Mouse (Mus musculus): ENCODE measurements around the gene Isy1. TPM values are rescaled to one million over a fixed set of nuclear protein-coding genes. Genes with fewer than 3 reads are reported as not detected.
A peak's percentile ranks its signal among the peaks of the same experiment; 100 is the strongest.

Gene Isy1
- polyA plus RNA-seq, 1 experiment from 2014 or later: 84.8 TPM

- peaks cover 7% of the 10 kb centered on the region; the same call in 1 of the 2 replicates for H3K36me3 ChIP-seq (ENCODE audit: control insufficient read depth, insufficient read depth, low read length)
- DNase-seq (ENCODE audit: low spot score) (peak; percentile 77), ATAC-seq (replicated peaks; ENCODE audit: low FRiP score) (peak; percentile 9; the same call in 1 of the 2 replicates)
- WGBS: under 1% methylated on average over 76 of the region's 77 CpGs
- peak overlapping the region; percentile 74 for H3K4me2 ChIP-seq
- no peaks in the 10 kb centered on the region for H3K27me3 ChIP-seq (replicated peaks; ENCODE audit: control insufficient read depth, insufficient read depth, low read length)
- H3K4me1 ChIP-seq (replicated peaks; ENCODE audit: control insufficient read depth, insufficient read depth, low read length): peaks cover 43% of the 10 kb centered on the region
- H3K9me3 ChIP-seq (ENCODE audit: control insufficient read depth, low read length): no peaks in the 10 kb centered on the region
- H3K9ac ChIP-seq (ENCODE audit: low read depth, low read length): peak overlapping the region; percentile 82
- H3K4me3 ChIP-seq (ENCODE audit: low read depth, low read length): peak overlapping the region; percentile 78
- peak overlapping the region; percentile 89 for H3K27ac ChIP-seq (ENCODE audit: low read depth, low read length)
Measured at GRCm38 (mm10) chr6:87810713-87811669, 27.6 kb downstream of the Isy1 start.

GRCm38 (mm10) chr6:87810311-87810710 lies 28.3 kb downstream of the Isy1 start:
- Histone ChIP-seq H3K4me3 (ENCODE audit: low read depth, low read length) (peak overlapping the region; percentile 78), H3K27ac (ENCODE audit: low read depth, low read length) (peak overlapping the region; percentile 89), H3K36me3 (ENCODE audit: control insufficient read depth, insufficient read depth, low read length) (peaks cover 7% of the 10 kb centered on the region; the same call in 1 of the 2 replicates), H3K4me1 (replicated peaks; ENCODE audit: control insufficient read depth, insufficient read depth, low read length) (peaks cover 43% of the 10 kb centered on the region), H3K4me2 (peak overlapping the region; percentile 74), H3K27me3 (replicated peaks; ENCODE audit: control insufficient read depth, insufficient read depth, low read length) (no peaks in the 10 kb centered on the region), H3K9ac (ENCODE audit: low read depth, low read length) (peak overlapping the region; percentile 82), H3K9me3 (ENCODE audit: control insufficient read depth, low read length) (no peaks in the 10 kb centered on the region)
- 42% methylated on average over 6 of the region's 6 CpGs for WGBS
- ATAC-seq (replicated peaks; ENCODE audit: low FRiP score) (no peak), DNase-seq (ENCODE audit: low spot score) (no peak)

GRCm38 (mm10) chr6:87809651-87810161 lies 28.9 kb downstream of the Isy1 start:
- DNase-seq (ENCODE audit: low spot score) (no peak), ATAC-seq (replicated peaks; ENCODE audit: low FRiP score) (peak; percentile 8; the same call in 1 of the 2 replicates)
- H3K4me3 ChIP-seq (ENCODE audit: low read depth, low read length): peak overlapping the region; percentile 78
- no peaks in the 10 kb centered on the region for H3K9me3 ChIP-seq (ENCODE audit: control insufficient read depth, low read length)
- peaks cover 43% of the 10 kb centered on the region for H3K4me1 ChIP-seq (replicated peaks; ENCODE audit: control insufficient read depth, insufficient read depth, low read length)
- 55% methylated on average over 6 of the region's 6 CpGs for WGBS
- no peaks in the 10 kb centered on the region for H3K27me3 ChIP-seq (replicated peaks; ENCODE audit: control insufficient read depth, insufficient read depth, low read length)
- H3K9ac ChIP-seq (ENCODE audit: low read depth, low read length): peak overlapping the region; percentile 82
- peak overlapping the region; percentile 74 for H3K4me2 ChIP-seq
- peak overlapping the region; percentile 89 for H3K27ac ChIP-seq (ENCODE audit: low read depth, low read length)
- H3K36me3 ChIP-seq (ENCODE audit: control insufficient read depth, insufficient read depth, low read length): peaks cover 4% of the 10 kb centered on the region; the same call in 1 of the 2 replicates

GRCm38 (mm10) chr6:87809144-87809543 lies 29.5 kb downstream of the Isy1 start:
- WGBS: 68% methylated on average over 2 of the region's 2 CpGs
- no peaks in the 10 kb centered on the region for H3K9me3 ChIP-seq (ENCODE audit: control insufficient read depth, low read length)
- H3K9ac ChIP-seq (ENCODE audit: low read depth, low read length): peak overlapping the region; percentile 82
- peak overlapping the region; percentile 78 for H3K4me3 ChIP-seq (ENCODE audit: low read depth, low read length)
- H3K36me3 ChIP-seq (ENCODE audit: control insufficient read depth, insufficient read depth, low read length): peaks cover 2% of the 10 kb centered on the region; the same call in 1 of the 2 replicates
- H3K4me1 ChIP-seq (replicated peaks; ENCODE audit: control insufficient read depth, insufficient read depth, low read length): peaks cover 43% of the 10 kb centered on the region
- no peaks in the 10 kb centered on the region for H3K27me3 ChIP-seq (replicated peaks; ENCODE audit: control insufficient read depth, insufficient read depth, low read length)
- H3K27ac ChIP-seq (ENCODE audit: low read depth, low read length): peak overlapping the region; percentile 89
- DNase-seq (ENCODE audit: low spot score) (no peak), ATAC-seq (replicated peaks; ENCODE audit: low FRiP score) (no peak)
- peak overlapping the region; percentile 74 for H3K4me2 ChIP-seq

- Histone ChIP-seq H3K4me1 (replicated peaks; ENCODE audit: control insufficient read depth, insufficient read depth, low read length) (peaks cover 43% of the 10 kb centered on the region), H3K9ac (ENCODE audit: low read depth, low read length) (peak overlapping the region; percentile 51; the same call in 1 of the 2 replicates), H3K4me2 (peak overlapping the region; percentile 74), H3K9me3 (ENCODE audit: control insufficient read depth, low read length) (no peaks in the 10 kb centered on the region), H3K27me3 (replicated peaks; ENCODE audit: control insufficient read depth, insufficient read depth, low read length) (no peaks in the 10 kb centered on the region), H3K27ac (ENCODE audit: low read depth, low read length) (peak overlapping the region; percentile 63; the same call in 1 of the 2 replicates), H3K4me3 (ENCODE audit: low read depth, low read length) (no peak overlapping the region), H3K36me3 (ENCODE audit: control insufficient read depth, insufficient read depth, low read length) (peaks cover 2% of the 10 kb centered on the region; the same call in 1 of the 2 replicates)
- DNase-seq (ENCODE audit: low spot score): no peak
- 63% methylated on average over 3 of the region's 3 CpGs for WGBS
- ATAC-seq (replicated peaks; ENCODE audit: low FRiP score): no peak
Measured at GRCm38 (mm10) chr6:87808521-87808920, 30.1 kb downstream of the Isy1 start.

GRCm38 (mm10) chr6:87807735-87808440 lies 30.7 kb downstream of the Isy1 start:
- Histone ChIP-seq H3K4me1 (replicated peaks; ENCODE audit: control insufficient read depth, insufficient read depth, low read length) (peaks cover 43% of the 10 kb centered on the region), H3K9ac (ENCODE audit: low read depth, low read length) (peak overlapping the region; percentile 51; the same call in 1 of the 2 replicates), H3K9me3 (ENCODE audit: control insufficient read depth, low read length) (no peaks in the 10 kb centered on the region), H3K27ac (ENCODE audit: low read depth, low read length) (peak overlapping the region; percentile 63; the same call in 1 of the 2 replicates), H3K36me3 (ENCODE audit: control insufficient read depth, insufficient read depth, low read length) (peaks cover 2% of the 10 kb centered on the region; the same call in 1 of the 2 replicates), H3K4me2 (peak overlapping the region; percentile 74), H3K27me3 (replicated peaks; ENCODE audit: control insufficient read depth, insufficient read depth, low read length) (no peaks in the 10 kb centered on the region), H3K4me3 (ENCODE audit: low read depth, low read length) (no peak overlapping the region)
- ATAC-seq (replicated peaks; ENCODE audit: low FRiP score): no peak
- WGBS: 68% methylated on average over 4 of the region's 4 CpGs
- DNase-seq (ENCODE audit: low spot score): no peak

GRCm38 (mm10) chr6:87806857-87807256 lies 31.7 kb downstream of the Isy1 start:
- no peak for ATAC-seq (replicated peaks; ENCODE audit: low FRiP score)
- H3K4me3 ChIP-seq (ENCODE audit: low read depth, low read length): no peak overlapping the region
- H3K27me3 ChIP-seq (replicated peaks; ENCODE audit: control insufficient read depth, insufficient read depth, low read length): no peaks in the 10 kb centered on the region
- H3K36me3 ChIP-seq (ENCODE audit: control insufficient read depth, insufficient read depth, low read length): peaks cover 2% of the 10 kb centered on the region; the same call in 1 of the 2 replicates
- H3K4me1 ChIP-seq (replicated peaks; ENCODE audit: control insufficient read depth, insufficient read depth, low read length): peaks cover 38% of the 10 kb centered on the region
- no peak overlapping the region for H3K4me2 ChIP-seq
- H3K9me3 ChIP-seq (ENCODE audit: control insufficient read depth, low read length): no peaks in the 10 kb centered on the region
- H3K27ac ChIP-seq (ENCODE audit: low read depth, low read length): no peak overlapping the region
- 66% methylated on average over 2 of the region's 2 CpGs for WGBS
- DNase-seq (ENCODE audit: low spot score): no peak
- H3K9ac ChIP-seq (ENCODE audit: low read depth, low read length): no peak overlapping the region

GRCm38 (mm10) chr6:87806028-87806427 lies 32.6 kb downstream of the Isy1 start:
- H3K4me3 ChIP-seq (ENCODE audit: low read depth, low read length): no peak overlapping the region
- DNase-seq (ENCODE audit: low spot score) (no peak), ATAC-seq (replicated peaks; ENCODE audit: low FRiP score) (no peak)
- H3K36me3 ChIP-seq (ENCODE audit: control insufficient read depth, insufficient read depth, low read length): peaks cover 2% of the 10 kb centered on the region; the same call in 1 of the 2 replicates
- H3K4me2 ChIP-seq: no peak overlapping the region
- WGBS: 42% methylated on average over 2 of the region's 2 CpGs
- H3K4me1 ChIP-seq (replicated peaks; ENCODE audit: control insufficient read depth, insufficient read depth, low read length): peaks cover 38% of the 10 kb centered on the region
- H3K27me3 ChIP-seq (replicated peaks; ENCODE audit: control insufficient read depth, insufficient read depth, low read length): no peaks in the 10 kb centered on the region
- no peaks in the 10 kb centered on the region for H3K9me3 ChIP-seq (ENCODE audit: control insufficient read depth, low read length)
- H3K9ac ChIP-seq (ENCODE audit: low read depth, low read length): no peak overlapping the region
- no peak overlapping the region for H3K27ac ChIP-seq (ENCODE audit: low read depth, low read length)

All from liver, embryonic 11.5 days (tissue).